Mouse (Mus musculus) heart, postnatal 25 days (tissue): ENCODE results near the gene Hdac1. TPM values are rescaled to one million over a fixed set of nuclear protein-coding genes. Genes with fewer than 3 reads are reported as not detected.

Source experiments
- DNase-seq: peaks from one replicate; pipeline ENCODE4 v3.0.0; 2022; ENCODE audit warnings: low spot score
- intact Hi-C: fragments of 180-260 bp; cut with DNase I; formaldehyde crosslinking; loops from one replicate; pipeline ENCODE4 v1.15.1; 2025
- microRNA-seq: library from miRNA; unstranded; fragments of <30 nt; microRNA quantifications from one replicate; pipeline ENCODE4 v1.2.0, GENCODE M21; 2022
- total RNA-seq, 2 experiments: library from RNA; stranded (reverse); gene quantifications; 2 replicates each; pipeline ENCODE4 v1.2.3; 2021

The Hdac1 gene
- total RNA-seq, 2 experiments from 2014 or later = 15.9 to 18.6 TPM

DNA sequence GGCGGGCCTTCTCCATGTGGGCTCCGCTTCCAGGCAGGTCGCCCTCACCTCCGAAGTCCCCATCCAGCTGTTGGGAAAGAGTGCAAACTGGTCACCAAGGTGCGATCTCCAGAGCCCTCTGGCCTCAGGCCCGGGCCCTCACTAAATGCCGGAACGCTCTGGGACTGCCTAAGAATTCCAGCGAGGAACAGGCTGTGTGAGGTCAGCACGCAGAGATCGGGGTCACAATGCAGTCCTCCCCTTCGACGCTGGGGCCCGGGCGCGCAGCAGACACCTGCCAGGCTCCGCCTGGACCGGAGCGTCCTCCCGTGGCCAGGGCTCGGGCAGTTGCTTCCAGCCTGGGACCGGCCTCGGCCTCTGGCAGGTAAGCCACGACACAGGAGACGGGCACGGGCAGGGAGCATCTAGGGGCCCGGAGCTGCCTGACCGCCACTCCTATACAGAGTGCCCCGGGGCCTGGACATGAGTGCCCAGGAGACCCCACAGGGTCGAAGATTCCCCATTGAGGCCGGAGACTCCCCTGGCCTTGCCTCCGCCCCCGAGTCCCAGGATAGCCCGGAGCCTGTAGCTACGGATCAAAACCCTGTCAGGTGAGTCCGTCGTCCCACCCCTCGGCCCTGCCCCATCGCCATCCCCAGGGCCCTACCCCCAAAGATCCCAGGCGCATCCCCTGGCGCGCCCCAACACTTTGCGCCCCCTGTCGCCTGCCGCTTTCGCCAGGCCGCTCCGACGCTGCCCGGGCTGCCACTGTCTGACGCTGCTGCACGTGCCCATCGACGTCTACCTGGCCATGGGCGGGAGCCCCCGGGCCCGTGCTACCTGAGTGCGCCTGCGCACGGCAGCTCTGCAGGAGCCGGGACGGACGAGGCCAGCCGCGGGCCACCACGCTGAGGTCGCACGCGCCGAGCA, 51.3 kb downstream of the Hdac1 start, which contains the start of the genes Tssk3 and Fam229a:
Tssk3 (minus strand) TSS at position 51 of the 909 bp plus-strand sequence.
Fam229a (plus strand) TSS at position 219 of the 909 bp plus-strand sequence.
- intact Hi-C loops = loop anchor here (5.0 kb wide), 1 partner anchor 116 kb away; no protein-coding TSS in a partner anchor

DNA sequence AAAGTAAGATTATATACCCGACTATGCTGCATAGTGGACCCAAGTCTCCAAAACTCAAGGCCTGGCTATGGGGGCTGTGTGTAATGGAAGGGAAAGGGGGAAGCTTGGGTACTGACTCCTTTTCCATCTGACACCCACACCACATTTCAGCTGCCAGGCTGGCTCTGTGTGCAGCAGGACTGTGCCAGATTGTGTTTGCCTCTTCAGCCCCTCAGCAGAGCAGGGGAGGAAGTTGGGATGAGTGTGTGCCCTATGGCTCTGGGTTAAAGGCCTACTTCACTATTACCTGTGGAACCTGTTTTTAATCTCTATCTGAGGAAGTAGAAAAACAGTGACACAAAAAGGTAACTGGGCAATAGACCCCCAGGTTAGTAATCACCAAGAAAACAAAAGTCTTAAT, 61.4 kb downstream of the Hdac1 start:
- intact Hi-C loops = no loop called here
- no peak for DNase-seq

More for the DNA sequence above, 51.3 kb downstream of the Hdac1 start, which contains the start of the genes Tssk3 and Fam229a:
- DNase-seq = no peak

DNA sequence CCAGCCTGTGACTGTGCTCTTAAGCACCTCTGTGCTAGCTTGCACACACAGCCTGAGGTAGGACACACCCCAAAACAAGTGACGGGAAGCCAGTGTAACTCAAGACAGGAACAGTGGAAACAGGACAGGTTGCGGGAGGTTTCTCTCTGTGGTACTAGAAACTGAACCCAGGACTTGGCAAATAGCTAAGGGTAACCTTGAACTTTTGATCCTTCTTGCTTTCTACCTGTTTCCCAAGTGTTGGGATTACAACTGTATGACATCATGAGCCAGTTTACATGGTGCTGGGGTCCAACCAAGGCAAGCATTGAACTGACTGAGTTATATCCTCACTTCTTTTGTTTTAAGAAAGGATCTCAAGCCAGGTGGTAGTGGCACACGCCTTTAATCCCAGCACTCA, 62.6 kb downstream of the Hdac1 start:
- intact Hi-C loops = no loop called here
- no peak for DNase-seq

DNA sequence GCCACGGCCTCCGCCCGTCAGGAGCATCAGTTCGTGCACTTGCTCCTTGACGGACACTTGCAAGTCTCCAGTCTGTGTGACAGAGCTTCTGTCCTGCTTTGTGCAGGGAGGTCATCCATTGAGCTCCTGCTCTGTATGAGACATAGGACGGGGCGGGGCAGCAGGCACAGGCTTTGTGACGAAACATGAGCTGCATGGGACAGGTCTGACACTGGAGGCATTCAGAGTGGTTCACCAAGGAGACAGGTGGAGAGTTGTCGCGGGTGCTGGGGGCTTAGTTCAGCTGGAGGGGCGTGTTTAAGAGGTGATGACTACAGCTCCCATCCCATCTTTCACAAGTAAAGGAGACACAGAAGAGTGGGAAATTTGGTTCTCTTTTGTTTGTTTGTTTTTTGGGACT, 66.5 kb downstream of the Hdac1 start:
- intact Hi-C loops = no loop called here

More for the DNA sequence above, 66.5 kb downstream of the Hdac1 start:
- DNase-seq = no peak

Small RNAs within 50 kb of the gene (microRNA-seq; reads per million reads assigned to microRNA genes)
- not detected for gene Mir8119

Other genes starting within 250 kb of the Hdac1 start
- gene Rbbp4, start 207.3 kb downstream of the Hdac1 start, total RNA-seq = 10 to 100 TPM; 77.5 to 84.0 TPM
- 10 to 100 TPM; 18.6 to 22.7 TPM for gene Zbtb8os, start 207.0 kb downstream of the Hdac1 start, total RNA-seq
- 1 to 10 TPM; 3.5 to 3.7 TPM for gene Zbtb8a, start 164.6 kb downstream of the Hdac1 start, total RNA-seq
- under 1 TPM in 1 of 2 experiments, not detected in 1; 0.08 TPM for gene Zbtb8b, start 101.9 kb downstream of the Hdac1 start, total RNA-seq
- 10 to 100 TPM; 40.6 to 45.6 TPM for gene Bsdc1, start 81.1 kb downstream of the Hdac1 start, total RNA-seq
- gene Tssk3, start 51.7 kb downstream of the Hdac1 start, total RNA-seq = not detected
- not detected for gene Fam229a, start 51.5 kb downstream of the Hdac1 start, total RNA-seq
- 1 to 10 TPM; 6.8 to 7.8 TPM for gene Marcksl1, start 29.1 kb downstream of the Hdac1 start, total RNA-seq
- 1 to 10 TPM in 1 of 2 experiments, under 1 TPM in 1; 0.47 to 1.2 TPM for gene Lck, start 30.9 kb upstream of the Hdac1 start, total RNA-seq
- 1 to 10 TPM in 1 of 2 experiments, under 1 TPM in 1; 0.70 to 1.0 TPM for gene Fam167b, start 35.8 kb upstream of the Hdac1 start, total RNA-seq
- 100 to 1,000 TPM; 119 to 129 TPM for gene Eif3i, start 57.9 kb upstream of the Hdac1 start, total RNA-seq
- gene Tmem234, start 58.0 kb upstream of the Hdac1 start, total RNA-seq = 10 to 100 TPM; 38.5 to 42.3 TPM
- 1 to 10 TPM in 1 of 2 experiments, under 1 TPM in 1; 0.61 to 1.5 TPM for gene Dcdc2b, start 71.5 kb upstream of the Hdac1 start, total RNA-seq
- gene Iqcc, start 76.4 kb upstream of the Hdac1 start, total RNA-seq = 10 to 100 TPM; 17.2 to 19.1 TPM
- gene Ccdc28b, start 81.2 kb upstream of the Hdac1 start, total RNA-seq = 10 to 100 TPM; 25.3 to 28.5 TPM
- 10 to 100 TPM; 26.2 to 27.3 TPM for gene Txlna, start 98.4 kb upstream of the Hdac1 start, total RNA-seq
- 10 to 100 TPM; 71.7 to 79.6 TPM for gene Kpna6, start 130.1 kb upstream of the Hdac1 start, total RNA-seq
- gene Tmem39b, start 154.1 kb upstream of the Hdac1 start, total RNA-seq = 1 to 10 TPM; 5.3 to 5.7 TPM
- 10 to 100 TPM; 38.0 to 46.9 TPM for gene Khdrbs1, start 199.6 kb upstream of the Hdac1 start, total RNA-seq